Mouse (Mus musculus) testis, adult 2 months (tissue): ENCODE data around the gene Rdh5.

ENCODE experiments used
- CTCF ChIP-seq: fragments of 200-500 bp; IDR thresholded peaks from 2 replicates; pipeline ENCODE4 v1.5.1; 2012; ENCODE audit warnings: low read depth, mild to moderate bottlenecking, inconsistent platforms, low read length, moderate library complexity; ENCODE audit not compliant: control insufficient read depth, insufficient read depth, insufficient replicate concordance
- POLR2A ChIP-seq: fragments of 200-500 bp; IDR thresholded peaks from 2 replicates; pipeline ENCODE4 v1.6.1; 2012; ENCODE audit warnings: low read depth, mild to moderate bottlenecking, inconsistent platforms, low read length, moderate library complexity; ENCODE audit not compliant: control insufficient read depth

- TF ChIP-seq CTCF, result no peak
- TF ChIP-seq POLR2A, result no peak
Observed at GRCm38 (mm10) chr10:128968341-128968749, 45.7 kb upstream of the Rdh5 start.
